Mouse (Mus musculus) granulocyte monocyte progenitor cell, adult 5-6 weeks (primary cell): ENCODE measurements around the gene Ndufv1. TPM values are rescaled to one million over a fixed set of nuclear protein-coding genes. Genes with fewer than 3 reads are reported as not detected.
"Not testable (repeated sequence)": the region's sequence is repeated elsewhere in the genome, so short reads cannot be mapped to it uniquely, and the experiment has no call there.

ENCODE experiments used
- ATAC-seq: replicated peaks from 2 replicates; pipeline ENCODE4 v1.8.0; 2016; ENCODE audit warnings: mild to moderate bottlenecking, moderate TSS enrichment, inconsistent platforms; ENCODE audit not compliant: poor library complexity, severe bottlenecking
- total RNA-seq, 2 experiments: library from RNA; stranded (forward) in 1 of 2; stranded (reverse) in 1 of 2; fragments of 200-712, 200-1000 nt in 1 of 2; fragments of >200 nt in 1 of 2; fragmentation: Nextera tagmentation in 1 of 2; gene quantifications; 2 replicates each; pipeline ENCODE4 v1.2.3; 2014 to 2017

Gene Ndufv1
- total RNA-seq (2014; fragmentation: Nextera tagmentation), result 93.8 and 132 TPM in 2 replicates
- 222 and 241 TPM in 2 replicates for total RNA-seq (2017)

DNA sequence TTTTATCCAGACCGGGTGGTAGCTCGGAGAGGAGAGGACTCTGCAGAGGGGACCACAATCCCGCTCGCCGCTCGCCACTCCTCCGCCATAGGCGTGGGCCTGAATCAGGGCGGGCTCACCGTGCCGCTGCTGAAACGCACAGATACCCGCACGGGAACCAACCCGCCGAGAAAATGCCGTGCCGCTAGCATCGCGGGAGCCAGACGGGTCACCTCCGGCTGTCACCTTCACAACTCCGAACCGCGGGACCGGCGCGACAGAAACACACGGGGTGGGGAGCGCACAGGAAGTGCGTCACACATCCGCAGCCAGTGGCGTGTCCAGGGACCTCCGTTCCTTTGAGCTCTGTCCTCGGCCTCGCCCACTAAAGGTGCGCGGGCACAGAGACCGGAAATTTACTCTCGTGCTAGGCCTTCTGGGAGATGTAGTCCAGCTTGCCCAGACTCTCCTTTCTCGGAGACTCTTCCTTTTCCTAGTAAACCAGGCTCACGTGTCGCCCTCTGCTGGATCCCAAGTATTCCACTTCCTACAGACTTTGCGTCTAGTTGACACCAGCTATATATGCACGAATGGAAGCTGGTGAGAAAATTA lies at the start of gene Ndufv1:
Ndufv1 (minus strand) TSS at position 375 of the 591 bp plus-strand sequence.
- peak; percentile 96 for ATAC-seq

- ATAC-seq, result peak; percentile 35
Observed at GRCm38 (mm10) chr19:4060899-4061465, 48.4 kb upstream of the Ndufv1 start.

DNA sequence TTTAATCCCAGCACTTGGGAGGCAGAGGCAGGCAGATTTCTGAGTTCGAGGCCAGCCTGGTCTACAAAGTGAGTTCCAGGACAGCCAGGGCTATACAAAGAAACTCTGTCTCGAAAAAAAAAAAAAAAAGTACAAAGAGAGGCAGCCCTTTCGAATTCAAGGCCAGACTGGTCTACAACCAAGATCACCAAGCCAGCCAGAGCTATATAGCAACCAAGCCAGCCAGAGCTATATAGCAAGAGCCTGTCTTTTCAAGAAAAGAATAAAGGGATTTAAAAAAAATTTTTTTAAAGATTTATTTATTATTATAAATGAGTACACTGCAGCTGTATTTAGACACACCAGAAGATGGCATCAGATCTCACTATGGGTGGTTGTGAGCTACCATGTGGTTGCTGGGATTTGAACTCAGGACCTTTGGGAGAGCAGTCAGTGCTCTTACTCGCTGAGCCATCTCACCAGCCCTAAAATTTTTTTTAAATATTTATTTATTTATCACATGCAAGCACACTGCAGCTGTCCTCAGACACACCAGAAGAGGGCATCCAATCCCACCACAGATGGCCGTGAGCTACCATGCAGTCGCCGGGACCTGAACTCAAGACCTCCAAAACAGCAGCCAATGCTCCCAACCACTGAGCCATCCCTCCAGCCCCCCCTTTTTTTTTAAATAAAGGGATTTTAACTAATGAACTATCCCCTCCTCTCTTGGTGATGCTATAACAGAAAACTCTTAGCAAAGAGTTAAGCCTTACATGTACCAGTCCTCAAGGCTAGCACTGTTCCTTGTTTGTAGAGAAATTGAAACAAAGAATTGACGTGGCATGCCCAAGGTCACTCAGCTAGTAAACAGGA lies 47.7 kb upstream of the Ndufv1 start:
- not testable (repeated sequence) for ATAC-seq

DNA sequence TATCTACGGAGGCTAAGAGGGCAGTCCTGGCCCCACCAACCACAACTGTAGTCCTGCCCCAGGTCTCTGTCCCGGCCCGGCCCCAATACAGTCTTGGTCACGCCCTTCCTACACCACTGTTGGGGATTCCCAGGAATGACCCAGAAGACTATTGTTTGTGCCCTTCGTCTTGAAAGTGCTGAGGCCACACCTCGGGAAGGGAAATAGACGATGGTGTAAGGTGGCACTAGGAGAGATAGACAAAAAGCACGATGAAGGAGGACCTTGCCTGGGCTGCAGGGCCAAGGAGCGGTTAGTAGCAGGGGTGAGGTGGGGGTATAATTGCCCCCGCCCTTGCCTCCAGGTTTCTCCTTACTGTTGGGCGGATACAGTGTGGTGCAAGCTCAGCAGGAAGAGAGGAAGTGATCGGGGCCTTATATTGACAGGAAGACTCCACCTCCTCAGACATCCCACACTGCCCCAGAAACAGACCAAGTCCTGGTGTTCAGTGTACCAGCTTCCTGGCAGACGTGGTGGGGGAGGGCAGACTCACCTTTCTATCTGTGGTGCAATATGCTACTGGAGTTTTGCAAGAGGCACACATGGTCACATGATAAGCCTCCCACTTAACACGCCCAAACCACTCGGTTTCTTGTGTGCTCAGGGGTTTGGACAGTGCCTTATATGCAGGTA lies 46.6 kb upstream of the Ndufv1 start, which contains the start of gene Gstp3:
Gstp3 (minus strand) TSS at position 501 of the 672 bp plus-strand sequence.
- peak; percentile 79 for ATAC-seq

DNA sequence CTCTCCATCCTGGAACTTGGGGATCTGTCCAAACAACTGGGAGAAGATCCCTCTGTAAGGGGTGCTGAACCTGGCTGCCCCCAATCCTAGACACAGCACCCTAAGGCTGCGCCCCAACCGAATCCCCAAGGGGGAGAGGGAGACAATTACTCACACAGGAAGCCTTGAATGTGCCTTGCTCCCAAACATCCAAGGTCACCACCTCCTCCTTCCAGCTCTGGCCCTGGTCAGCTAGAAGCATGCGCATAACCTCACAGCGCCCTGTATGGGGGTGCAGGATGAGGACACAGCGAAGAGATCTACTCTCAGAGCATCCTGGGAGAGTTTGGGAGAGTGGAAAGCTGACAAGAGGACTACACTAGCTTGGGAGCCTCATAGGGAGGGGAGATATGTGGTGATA lies 46.0 kb upstream of the Ndufv1 start:
- no peak for ATAC-seq

DNA sequence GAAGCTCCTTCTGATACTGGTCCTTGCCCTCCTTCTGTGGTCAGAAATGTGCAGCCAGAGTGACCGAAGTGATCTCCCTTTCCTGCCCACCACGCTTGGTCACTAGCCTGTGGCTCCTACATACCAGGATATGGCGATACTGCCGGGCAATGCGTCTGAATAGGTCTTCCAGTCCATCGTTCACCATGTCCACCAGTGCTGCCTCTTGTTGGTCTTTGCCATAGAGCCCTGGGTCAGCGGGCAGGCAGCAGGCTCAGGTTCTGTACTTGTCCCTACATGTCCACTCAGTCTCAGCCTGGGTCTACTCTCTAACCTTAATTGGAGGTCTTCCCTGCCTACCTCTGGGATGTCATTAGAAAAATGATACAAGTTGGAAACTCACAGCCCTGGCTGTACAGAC lies 45.4 kb upstream of the Ndufv1 start:
- no peak for ATAC-seq

DNA sequence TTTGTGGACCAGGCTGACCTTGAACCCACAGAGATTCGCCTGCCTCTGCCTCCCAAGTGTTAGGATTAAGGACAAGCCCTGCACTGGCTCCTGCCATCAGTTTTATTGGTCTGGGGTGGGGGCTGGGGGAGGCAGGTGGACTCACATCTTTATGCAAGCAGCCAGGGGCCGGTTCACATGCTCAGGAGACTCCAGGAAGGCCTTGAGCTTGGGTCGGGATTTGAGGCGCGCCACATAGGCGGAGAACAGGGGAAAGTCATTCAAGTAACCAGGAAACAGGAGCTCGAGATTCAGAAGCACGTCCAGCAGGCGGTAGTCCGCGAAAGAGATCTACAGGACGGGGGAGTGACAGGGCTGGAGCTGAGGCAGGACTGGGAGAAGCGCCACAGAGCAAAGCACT lies 44.8 kb upstream of the Ndufv1 start:
- no peak for ATAC-seq

DNA sequence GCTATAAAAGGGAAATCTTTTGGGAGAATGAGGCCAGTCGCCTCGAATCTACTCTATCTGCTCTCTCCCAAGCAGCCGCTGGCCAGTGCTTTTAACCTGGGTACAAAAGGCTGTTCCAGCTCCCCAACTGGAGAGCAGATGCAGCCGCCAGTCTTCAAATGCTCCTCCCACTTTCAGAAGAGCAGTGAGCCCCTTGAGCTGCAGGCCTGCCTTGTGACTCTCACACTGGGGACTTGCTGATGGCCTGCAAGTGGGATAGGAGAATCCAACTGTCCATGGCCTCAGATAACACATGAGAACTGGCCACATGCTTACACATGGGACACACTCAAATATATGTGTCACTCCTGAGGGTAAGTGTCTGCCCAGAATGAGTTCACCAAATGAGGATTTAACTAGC lies 44.1 kb upstream of the Ndufv1 start:
- no peak for ATAC-seq

DNA sequence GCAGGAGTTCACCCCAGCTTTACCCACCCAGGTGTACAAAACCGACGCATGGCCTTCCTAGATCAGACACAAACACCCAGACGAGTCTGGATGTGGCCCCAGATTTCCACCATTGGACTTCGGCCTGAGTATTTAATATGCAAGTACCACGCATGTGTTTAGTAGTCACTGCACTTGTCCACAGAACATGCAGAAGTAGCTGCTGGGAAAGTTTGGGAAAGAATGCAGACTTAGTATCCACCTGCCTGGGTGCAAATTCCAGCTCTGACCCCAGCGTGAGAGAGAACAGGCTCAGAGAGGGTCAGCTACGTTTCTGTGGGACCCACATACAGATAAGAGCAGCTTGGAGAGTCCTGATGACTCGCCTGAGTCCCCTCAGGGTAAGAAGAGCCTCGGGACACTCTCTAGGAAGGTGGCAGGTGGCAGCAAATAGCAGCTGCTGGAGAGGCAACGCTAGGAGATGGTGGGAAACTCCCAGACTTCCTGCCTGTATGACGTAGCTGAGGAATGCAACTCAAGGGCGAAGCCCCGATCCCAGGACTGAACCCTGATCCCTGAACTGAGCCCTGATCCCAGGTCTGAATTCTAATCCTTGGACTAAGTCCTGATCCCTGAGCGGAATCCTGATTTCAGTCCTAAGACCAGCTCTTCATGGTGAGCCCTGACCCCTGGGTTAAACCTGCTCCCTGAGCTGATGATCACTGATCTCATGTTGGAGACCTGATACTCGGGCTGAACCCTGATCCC lies 43.5 kb upstream of the Ndufv1 start:
- ATAC-seq, result no peak

DNA sequence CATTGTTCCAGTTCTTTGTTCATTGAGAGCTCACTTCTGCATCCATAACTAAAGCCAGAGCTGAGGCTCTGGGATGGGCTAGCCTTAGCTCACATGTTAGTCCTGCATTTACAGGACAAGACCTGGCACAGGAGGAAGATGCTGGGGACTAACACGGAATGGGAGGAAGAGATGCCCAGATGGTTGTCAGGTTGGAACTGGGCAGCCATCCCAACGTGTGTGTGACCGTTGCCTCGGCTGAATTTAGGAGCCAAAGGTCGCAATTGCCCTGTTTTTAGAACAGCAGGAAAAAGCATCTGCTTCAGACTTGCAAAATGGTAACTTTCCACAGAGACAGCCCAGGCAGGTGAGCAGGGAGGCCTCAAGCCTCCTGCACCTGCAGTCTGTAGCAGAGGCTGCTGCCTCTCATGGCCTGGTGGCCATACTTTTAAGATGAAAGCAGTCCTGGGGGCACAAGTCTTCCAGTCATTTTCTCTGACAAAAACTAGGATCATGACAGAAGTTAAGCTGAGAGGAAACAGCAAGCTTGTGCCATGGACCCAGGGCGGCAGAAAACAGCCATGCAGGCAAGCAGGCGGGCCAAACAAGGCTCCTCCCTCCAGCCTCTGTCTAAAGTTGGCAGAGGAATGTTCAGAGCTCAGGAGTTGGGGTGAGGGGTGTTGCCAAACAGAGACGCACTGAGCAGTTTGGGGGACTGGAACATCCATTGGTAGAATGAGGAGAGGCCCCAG lies 42.8 kb upstream of the Ndufv1 start:
- no peak for ATAC-seq

- no peak for ATAC-seq
Observed at GRCm38 (mm10) chr19:4054613-4055012, 42.0 kb upstream of the Ndufv1 start.

GRCm38 (mm10) chr19:4052516-4053030 lies 40.0 kb upstream of the Ndufv1 start:
- ATAC-seq, result no peak

DNA sequence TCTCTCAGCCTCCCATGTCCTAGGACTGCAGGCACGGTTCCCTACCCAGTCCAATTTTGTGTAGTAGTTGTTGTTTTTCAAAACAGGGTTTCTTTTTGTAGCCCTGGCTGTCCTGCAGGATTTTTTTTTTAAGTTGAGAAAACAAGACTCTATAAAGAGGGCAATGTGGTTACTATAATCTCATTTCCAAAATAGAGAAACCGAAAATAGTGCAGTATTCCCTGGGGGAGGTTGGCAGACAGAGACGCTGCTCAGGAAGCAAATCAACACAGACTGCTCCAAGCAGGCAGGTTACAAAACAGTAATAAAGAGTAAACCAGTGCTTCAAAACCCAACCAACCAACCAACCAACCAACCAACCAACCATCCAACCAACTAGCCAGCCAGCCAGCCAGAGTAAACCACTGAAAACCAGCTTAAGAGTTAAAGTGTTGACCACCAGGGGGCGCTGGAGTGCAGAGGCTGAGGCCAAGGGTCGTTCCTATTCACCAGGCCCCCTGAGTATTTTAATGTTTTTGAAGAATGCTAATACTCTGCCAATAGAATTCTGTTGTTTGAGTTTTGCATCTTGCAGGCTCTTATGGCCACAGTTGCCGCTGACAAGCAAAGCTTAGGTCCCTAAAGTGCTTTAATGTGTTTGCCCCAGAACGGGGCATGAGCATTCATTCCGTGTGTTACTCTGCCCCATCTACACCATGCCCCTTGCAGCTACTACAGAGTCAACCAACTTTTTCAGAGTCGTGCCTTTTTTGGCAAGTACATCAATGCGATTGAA lies 39.3 kb upstream of the Ndufv1 start:
- peak; percentile 40; the same call in 1 of the 2 replicates for ATAC-seq

- no peak for ATAC-seq
Observed at GRCm38 (mm10) chr19:4051016-4051415, 38.4 kb upstream of the Ndufv1 start.

GRCm38 (mm10) chr19:4049069-4049468 lies 36.5 kb upstream of the Ndufv1 start:
- ATAC-seq, result not testable (repeated sequence)

- peak; percentile 38 for ATAC-seq
Observed at GRCm38 (mm10) chr19:4047859-4048258, 35.3 kb upstream of the Ndufv1 start.

DNA sequence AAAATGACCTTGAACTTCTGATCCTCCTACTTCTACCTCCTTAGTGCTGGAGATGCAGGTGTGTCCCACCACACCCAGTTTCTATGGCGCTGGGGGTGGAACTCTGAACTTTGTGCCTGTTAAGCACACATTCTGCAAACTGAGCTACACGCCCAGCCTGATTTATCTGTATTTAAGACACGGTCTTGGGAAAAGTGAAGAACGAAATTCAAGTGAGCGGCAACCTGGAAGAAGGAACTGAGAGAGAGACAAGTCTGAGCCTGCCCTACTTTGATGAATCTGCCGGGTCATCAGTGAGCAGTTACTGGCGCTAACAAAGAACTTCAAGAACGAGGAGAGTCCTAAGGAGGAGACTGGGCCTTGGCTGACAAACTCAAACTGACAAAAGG lies 34.3 kb upstream of the Ndufv1 start:
- ATAC-seq, result no peak
